Mouse (Mus musculus) heart, embryonic 12.5 days (tissue): Measurements from ENCODE around the gene Senp7. TPM values are rescaled to one million over a fixed set of nuclear protein-coding genes. Genes with fewer than 3 reads are reported as not detected.

Experiments used
- ATAC-seq: fragments of 200-750 bp; cut with Nextera tagmentation; 2 replicates; pipeline ENCODE4 v1.8.0; 2017; ENCODE audit warnings: moderate TSS enrichment, moderate library complexity; ENCODE audit not compliant: insufficient number of reproducible peaks, low FRiP score
- H3K27ac ChIP-seq: fragments of 300-500 bp; sonication (generic); 2 replicates; pipeline ENCODE4 v1.5.1; 2016; ENCODE audit warnings: mild to moderate bottlenecking, moderate library complexity; ENCODE audit not compliant: poor library complexity, severe bottlenecking
- H3K27me3 ChIP-seq: fragments of 300-500 bp; sonication (generic); replicated peaks from 2 replicates; pipeline ENCODE4 v1.6.1; 2016; ENCODE audit warnings: mild to moderate bottlenecking, moderate library complexity
- H3K36me3 ChIP-seq: fragments of 300-500 bp; sonication (generic); 2 replicates; pipeline ENCODE4 v1.6.1; 2016; ENCODE audit warnings: mild to moderate bottlenecking, moderate library complexity
- H3K4me1 ChIP-seq: fragments of 300-500 bp; sonication (generic); replicated peaks from 2 replicates; pipeline ENCODE4 v1.6.1; 2016; ENCODE audit warnings: mild to moderate bottlenecking
- H3K4me2 ChIP-seq: fragments of 300-500 bp; sonication (generic); 2 replicates; pipeline ENCODE4 v1.6.1; 2016; ENCODE audit warnings: mild to moderate bottlenecking, moderate library complexity
- H3K4me3 ChIP-seq: fragments of 300-500 bp; sonication (generic); 2 replicates; pipeline ENCODE4 v1.5.1; 2016; ENCODE audit warnings: mild to moderate bottlenecking
- H3K9ac ChIP-seq: fragments of 300-500 bp; sonication (generic); 2 replicates; pipeline ENCODE4 v1.6.1; 2016; ENCODE audit warnings: mild to moderate bottlenecking, moderate library complexity
- H3K9me3 ChIP-seq: fragments of 300-500 bp; sonication (generic); replicated peaks from 2 replicates; pipeline ENCODE4 v1.6.1; 2016; ENCODE audit warnings: mild to moderate bottlenecking, moderate library complexity
- WGBS: fragments of 180-500 bp; shearing (Covaris S2); methylation state at CpG from one replicate; pipeline ENCODE4 v1.1.7; 2016; 5-methylcytosine and 5-hydroxymethylcytosine counted together
- polyA plus RNA-seq: library from polyadenylated mRNA; unstranded; fragments of >200 nt; fragmentation: Nextera tagmentation; extraction: Ambion mirVana; gene quantifications from 2 replicates; pipeline ENCODE4 v1.2.1, GENCODE M21; 2016

The Senp7 gene
- polyA plus RNA-seq, 1 experiment from 2014 or later, result 20.8 TPM

DNA sequence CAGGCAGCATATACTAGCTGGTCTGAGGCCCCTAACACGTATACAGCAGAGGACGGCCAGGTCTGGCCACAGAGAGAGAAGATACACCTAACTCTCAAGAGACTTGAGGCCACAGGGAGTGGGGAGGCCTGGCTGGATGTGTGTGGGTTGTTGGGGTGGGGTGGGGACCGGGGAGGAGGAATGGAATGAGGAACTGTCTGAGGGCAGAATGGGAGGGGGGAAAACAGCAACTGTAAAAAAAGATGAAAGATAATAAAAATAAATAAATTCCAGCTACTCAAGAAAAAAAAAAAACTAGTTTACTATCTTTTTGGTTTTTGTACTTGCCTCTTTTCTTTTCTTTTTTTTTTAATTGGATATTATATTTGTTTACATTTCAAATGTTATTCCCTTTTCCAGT is 91.8 kb downstream of the Senp7 start:
- no peak overlapping the region for H3K9ac ChIP-seq
- H3K27me3 ChIP-seq, result no peaks in the 10 kb centered on the region
- 81% methylated on average over 3 of the region's 3 CpGs for WGBS
- H3K27ac ChIP-seq, result no peak overlapping the region
- H3K9me3 ChIP-seq, result no peaks in the 10 kb centered on the region
- H3K4me3 ChIP-seq, result no peak overlapping the region
- H3K4me2 ChIP-seq, result no peak overlapping the region
- peaks cover 18% of the 10 kb centered on the region for H3K36me3 ChIP-seq
- H3K4me1 ChIP-seq, result no peaks in the 10 kb centered on the region
- ATAC-seq, result no peak

DNA sequence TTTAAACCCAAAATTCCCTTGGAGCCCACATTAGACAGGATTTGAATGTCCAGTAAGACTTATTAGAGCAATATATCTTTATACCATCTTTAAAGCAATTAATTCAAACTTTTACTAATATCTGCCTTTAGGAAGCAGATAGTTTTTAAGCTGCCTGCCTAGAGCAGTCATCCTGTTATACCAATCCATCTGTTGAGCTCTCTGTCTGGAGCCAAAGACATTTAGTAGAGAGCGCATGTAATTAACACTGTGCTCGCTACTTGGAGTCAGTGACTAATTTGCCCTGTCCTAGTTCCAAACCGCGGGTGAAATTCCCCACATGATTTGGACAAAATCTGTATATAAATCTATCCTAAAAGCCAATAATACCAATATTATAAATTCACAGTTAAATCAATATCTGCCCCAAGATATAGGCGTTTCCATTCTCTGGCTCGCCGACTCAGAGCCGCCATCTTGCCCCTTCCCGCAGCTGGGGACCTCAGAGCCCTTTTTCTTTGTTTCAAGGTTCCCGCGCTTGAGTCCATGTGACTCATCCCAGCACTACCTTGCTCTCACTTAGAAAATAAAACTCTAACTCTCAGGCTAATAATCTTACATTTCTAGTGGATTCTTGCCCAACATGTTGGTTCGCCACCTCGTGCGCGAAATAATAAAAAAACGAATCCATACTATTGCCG is 96.9 kb downstream of the Senp7 start:
- H3K9me3 ChIP-seq, result no peaks in the 10 kb centered on the region
- no peak overlapping the region for H3K9ac ChIP-seq
- H3K4me1 ChIP-seq, result no peaks in the 10 kb centered on the region
- H3K27ac ChIP-seq, result no peak overlapping the region
- H3K4me3 ChIP-seq, result no peak overlapping the region
- H3K36me3 ChIP-seq, result peaks cover 14% of the 10 kb centered on the region
- WGBS, result 94% methylated on average over 17 of the region's 17 CpGs
- no peak overlapping the region for H3K4me2 ChIP-seq
- no peaks in the 10 kb centered on the region for H3K27me3 ChIP-seq
- ATAC-seq, result no peak

DNA sequence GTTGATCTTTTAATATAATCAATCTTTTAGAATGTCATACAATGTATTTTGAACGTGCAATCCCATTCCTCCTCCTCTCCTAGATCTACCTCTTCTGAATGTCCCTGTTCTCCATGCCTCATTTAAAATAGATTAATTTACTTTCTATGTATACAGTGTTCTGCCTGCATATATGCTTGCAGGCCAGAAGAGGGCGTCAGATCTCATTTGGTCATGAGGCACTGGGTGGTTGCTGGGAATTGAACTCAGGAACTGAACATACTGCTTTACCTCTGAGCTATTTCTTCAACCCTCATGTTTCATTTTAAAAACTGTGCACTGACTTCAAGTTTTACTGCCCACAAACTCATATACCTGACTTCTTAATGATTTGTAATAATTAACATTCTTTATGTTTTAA is 99.5 kb downstream of the Senp7 start:
- H3K36me3 ChIP-seq, result peaks cover 7% of the 10 kb centered on the region; the same call in 1 of the 2 replicates
- no peaks in the 10 kb centered on the region for H3K9me3 ChIP-seq
- H3K4me1 ChIP-seq, result no peaks in the 10 kb centered on the region
- H3K9ac ChIP-seq, result no peak overlapping the region
- no peak overlapping the region for H3K4me2 ChIP-seq
- ATAC-seq, result no peak
- H3K27me3 ChIP-seq, result no peaks in the 10 kb centered on the region
- 35% methylated on average over 2 of the region's 2 CpGs for WGBS
- no peak overlapping the region for H3K4me3 ChIP-seq
- H3K27ac ChIP-seq, result no peak overlapping the region

DNA sequence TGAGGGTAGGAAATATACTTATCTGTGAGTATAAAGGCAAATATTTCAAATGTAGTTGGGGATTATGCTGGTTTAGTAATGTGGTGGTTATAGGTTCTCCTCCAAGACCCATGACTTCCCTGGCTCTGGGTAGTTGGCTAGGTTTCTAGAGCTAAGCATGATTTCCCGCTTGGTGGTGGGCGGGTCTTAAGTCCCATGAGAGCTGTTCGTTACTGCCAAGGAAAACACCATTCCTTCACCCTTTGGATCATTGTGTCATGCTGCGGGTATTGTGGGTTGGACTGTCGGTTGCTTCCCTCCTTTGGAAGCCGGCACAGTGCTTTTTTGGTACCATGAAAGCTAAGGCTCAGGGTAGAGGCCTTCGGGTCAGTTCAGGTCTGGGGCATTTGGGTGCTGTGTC is 115.3 kb downstream of the Senp7 start:
- ATAC-seq, result no peak

GRCm38 (mm10) chr16:56170247-56170646 is 122.1 kb downstream of the Senp7 start:
- no peak for ATAC-seq
- H3K9me3 ChIP-seq, result no peaks in the 10 kb centered on the region

More for the DNA sequence above, 115.3 kb downstream of the Senp7 start:
- H3K9ac ChIP-seq, result no peak overlapping the region
- 85% methylated on average over 7 of the region's 7 CpGs for WGBS
- no peak overlapping the region for H3K27ac ChIP-seq
- no peak overlapping the region for H3K4me2 ChIP-seq
- H3K36me3 ChIP-seq, result peaks cover 25% of the 10 kb centered on the region
- no peaks in the 10 kb centered on the region for H3K4me1 ChIP-seq
- H3K4me3 ChIP-seq, result no peak overlapping the region
- no peaks in the 10 kb centered on the region for H3K9me3 ChIP-seq
- no peaks in the 10 kb centered on the region for H3K27me3 ChIP-seq

DNA sequence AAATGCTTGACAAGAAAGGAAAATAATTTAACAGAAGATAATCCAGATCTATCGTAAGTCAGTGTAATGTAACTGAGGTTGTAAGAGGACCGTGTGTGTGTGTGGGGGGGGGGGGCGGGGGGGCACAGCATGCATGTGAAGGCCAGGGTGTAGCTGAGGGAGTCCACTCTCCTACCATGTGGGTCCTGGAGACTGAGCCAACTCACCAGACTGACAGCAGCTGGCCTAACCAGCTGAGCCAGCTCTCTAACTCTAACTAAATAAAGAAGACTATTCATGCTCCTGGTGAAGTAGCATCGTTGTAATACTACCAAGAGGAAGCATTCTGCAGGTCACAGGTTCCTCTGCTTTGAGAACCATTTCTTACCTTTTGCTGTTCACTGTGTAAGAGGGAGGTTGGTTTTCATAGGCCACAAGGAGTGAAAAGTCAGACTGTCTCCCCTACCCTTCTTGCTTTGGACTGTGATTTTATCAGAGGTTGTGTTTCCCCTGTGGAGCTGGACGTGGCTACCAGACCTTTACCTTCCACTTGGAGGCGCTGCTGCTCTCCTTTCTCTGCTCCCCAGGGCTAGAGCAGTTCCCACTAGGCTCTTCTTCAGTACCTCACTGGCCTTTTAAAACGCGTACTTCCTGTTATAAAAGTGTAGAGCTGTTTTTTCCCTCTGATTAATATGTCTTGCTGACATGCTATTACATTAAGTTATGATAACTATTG is 127.9 kb downstream of the Senp7 start:
- H3K27ac ChIP-seq, result no peak overlapping the region

More at GRCm38 (mm10) chr16:56170247-56170646, 122.1 kb downstream of the Senp7 start:
- H3K4me2 ChIP-seq, result no peak overlapping the region
- peaks cover 28% of the 10 kb centered on the region for H3K36me3 ChIP-seq
- no peak overlapping the region for H3K4me3 ChIP-seq
- H3K27me3 ChIP-seq, result no peaks in the 10 kb centered on the region
- no peak overlapping the region for H3K9ac ChIP-seq
- H3K27ac ChIP-seq, result no peak overlapping the region
- no peaks in the 10 kb centered on the region for H3K4me1 ChIP-seq

GRCm38 (mm10) chr16:56186863-56187262 is 138.7 kb downstream of the Senp7 start:
- ATAC-seq, result no peak
- Histone ChIP-seq H3K4me2 (no peak overlapping the region), H3K9me3 (no peaks in the 10 kb centered on the region; the same call in 1 of the 2 replicates), H3K4me1 (no peaks in the 10 kb centered on the region), H3K36me3 (peaks cover 47% of the 10 kb centered on the region), H3K9ac (no peak overlapping the region), H3K27ac (no peak overlapping the region), H3K4me3 (no peak overlapping the region), H3K27me3 (no peaks in the 10 kb centered on the region)
- 69% methylated on average over 4 of the region's 4 CpGs for WGBS

More for the DNA sequence above, 127.9 kb downstream of the Senp7 start:
- H3K36me3 ChIP-seq, result peaks cover 25% of the 10 kb centered on the region
- H3K4me1 ChIP-seq, result no peaks in the 10 kb centered on the region
- H3K27me3 ChIP-seq, result no peaks in the 10 kb centered on the region
- no peak overlapping the region for H3K4me2 ChIP-seq
- no peak overlapping the region for H3K9ac ChIP-seq
- H3K4me3 ChIP-seq, result no peak overlapping the region
- WGBS, result 68% methylated on average over 8 of the region's 8 CpGs
- no peaks in the 10 kb centered on the region for H3K9me3 ChIP-seq
- no peak for ATAC-seq

DNA sequence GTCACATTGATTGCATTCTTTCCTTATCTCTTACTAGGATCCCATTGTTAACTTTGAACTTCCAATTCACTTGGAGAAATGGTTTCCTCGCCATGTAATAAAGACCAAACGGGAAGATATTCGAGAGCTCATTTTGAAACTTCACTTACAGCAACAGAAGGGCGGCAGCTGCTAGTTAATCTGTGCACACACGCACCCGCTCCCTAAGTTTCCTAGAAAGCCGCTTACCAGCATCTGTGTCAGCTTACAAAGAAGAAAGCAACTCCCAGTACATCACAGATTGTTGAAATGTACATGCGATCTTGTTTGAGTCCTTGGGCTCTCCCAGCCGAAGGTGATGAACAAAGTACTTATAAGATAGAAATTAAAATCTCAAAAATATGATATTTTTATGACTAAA is 140.1 kb downstream of the Senp7 start:
- Histone ChIP-seq H3K9ac (no peak overlapping the region), H3K4me1 (no peaks in the 10 kb centered on the region), H3K4me2 (no peak overlapping the region), H3K27me3 (no peaks in the 10 kb centered on the region), H3K36me3 (peaks cover 34% of the 10 kb centered on the region), H3K9me3 (no peaks in the 10 kb centered on the region; the same call in 1 of the 2 replicates), H3K27ac (no peak overlapping the region), H3K4me3 (no peak overlapping the region)
- ATAC-seq, result no peak
- 89% methylated on average over 9 of the region's 9 CpGs for WGBS

DNA sequence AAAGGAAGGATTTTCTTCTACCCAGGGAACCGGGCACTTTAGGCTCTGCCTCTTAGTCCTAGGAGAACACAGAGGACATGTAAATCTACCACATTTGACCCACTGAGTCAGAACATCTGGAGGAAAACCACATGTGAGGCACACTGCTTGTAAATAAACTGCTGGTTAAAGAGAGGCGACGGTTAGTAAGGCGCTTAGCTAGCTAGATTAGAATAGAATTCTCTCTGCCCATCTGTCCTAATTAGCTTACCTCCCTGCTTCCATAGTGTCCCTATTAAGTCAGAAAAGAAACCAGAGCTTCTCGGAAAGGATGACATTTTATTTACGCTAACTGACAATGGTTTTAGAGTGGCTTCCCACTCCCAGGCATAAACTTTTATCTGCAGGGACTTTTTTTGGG is 155.9 kb downstream of the Senp7 start, which contains the start of gene Impg2:
Impg2 (plus strand) TSS at position 263 of the 400 bp plus-strand sequence.
- H3K27me3 ChIP-seq, result no peaks in the 10 kb centered on the region
- no peak within 1 kb of the TSS for H3K4me3 ChIP-seq
- ATAC-seq, result no peak
- H3K9ac ChIP-seq, result no peak within 1 kb of the TSS
- no peaks in the 10 kb centered on the region for H3K36me3 ChIP-seq
- no peaks in the 10 kb centered on the region for H3K4me1 ChIP-seq
- H3K27ac ChIP-seq, result no peak within 1 kb of the TSS
- no peak within 1 kb of the TSS for H3K4me2 ChIP-seq
- H3K9me3 ChIP-seq, result no peaks in the 10 kb centered on the region
- 72% methylated on average over 6 of the region's 6 CpGs for WGBS

GRCm38 (mm10) chr16:56212740-56213139 is 164.6 kb downstream of the Senp7 start:
- Histone ChIP-seq H3K27me3 (no peaks in the 10 kb centered on the region), H3K4me2 (no peak overlapping the region), H3K4me3 (no peak overlapping the region), H3K9ac (no peak overlapping the region), H3K9me3 (no peaks in the 10 kb centered on the region), H3K27ac (no peak overlapping the region), H3K4me1 (no peaks in the 10 kb centered on the region), H3K36me3 (no peaks in the 10 kb centered on the region)
- no peak for ATAC-seq
- WGBS, result 70% methylated on average over 3 of the region's 3 CpGs

DNA sequence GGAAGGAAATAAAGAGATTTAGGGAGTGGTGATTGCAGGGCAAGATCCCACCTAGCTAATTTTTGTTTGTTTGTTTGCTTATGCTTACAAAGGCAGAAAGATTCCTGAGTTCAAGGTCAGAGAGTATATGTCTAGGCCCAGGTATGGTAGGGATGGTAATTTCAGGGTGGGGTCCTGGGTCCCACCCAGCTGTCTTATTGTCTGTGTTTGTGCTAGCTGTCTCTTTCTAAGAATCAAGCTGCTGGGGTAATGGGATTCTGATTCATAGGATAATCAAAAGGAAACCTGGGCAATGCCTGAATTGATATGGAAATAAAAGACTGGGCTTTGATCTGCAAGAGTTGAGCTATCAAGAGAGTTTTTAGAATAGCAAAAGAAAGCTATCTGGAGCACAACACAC is 179.5 kb downstream of the Senp7 start:
- H3K9me3 ChIP-seq, result no peaks in the 10 kb centered on the region

More for the DNA sequence above, 179.5 kb downstream of the Senp7 start:
- Histone ChIP-seq H3K4me2 (no peak overlapping the region), H3K27ac (no peak overlapping the region), H3K9ac (no peak overlapping the region), H3K4me3 (no peak overlapping the region), H3K36me3 (peaks cover 4% of the 10 kb centered on the region; the same call in 1 of the 2 replicates), H3K4me1 (no peaks in the 10 kb centered on the region), H3K27me3 (no peaks in the 10 kb centered on the region)
- ATAC-seq, result no peak
